ENCODE assay signal across 31 mouse cellular contexts in the genomic region with DNA sequence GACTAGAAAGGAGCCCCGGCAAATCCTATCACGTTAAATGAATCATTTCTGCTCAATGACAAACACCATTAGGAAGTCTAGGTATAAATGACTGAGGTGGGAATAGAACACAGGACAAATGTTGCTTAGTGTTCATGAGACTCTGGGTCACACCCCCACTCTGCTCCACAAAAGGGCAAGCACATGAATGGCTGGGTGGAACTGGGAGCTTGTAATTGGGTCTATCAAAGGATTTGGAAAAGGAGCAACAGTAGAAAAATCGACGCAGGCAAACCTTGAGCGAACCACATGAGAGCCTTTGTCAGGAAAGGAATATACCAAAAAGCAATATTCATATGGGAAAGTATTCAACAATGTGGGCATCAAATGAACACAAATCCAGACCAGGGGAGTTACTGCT. TPM values are rescaled to one million over a fixed set of nuclear protein-coding genes. Genes with fewer than 3 reads are reported as not detected.
"Had no signal": no experiment of that assay in that cellular context is flagged by ENCODE, and none has a peak within 500 bp of the region (broad histone marks: within the 10 kb centered on the region; RNA-seq: fewer than 3 reads in every experiment).

No protein-coding gene starts in this region.

- DNase-seq: left cerebral cortex, postnatal 4 days; liver; liver, embryonic 13.5 days; liver, postnatal 0 days; lung, adult 18-20 months; lung, adult 2 months; lung, embryonic 14.5 days; lung, postnatal 10 days; lung, postnatal 14 days; lung, postnatal 36 days; lung, postnatal 4 days; midbrain, embryonic 14.5 days had no signal

- H3K9ac ChIP-seq: limb, embryonic 12.5 days; limb, embryonic 13.5 days; limb, embryonic 15.5 days; liver, embryonic 12.5 days; liver, embryonic 13.5 days; liver, embryonic 14.5 days; liver, embryonic 15.5 days; liver, postnatal 0 days; lung, embryonic 14.5 days; lung, embryonic 15.5 days; midbrain, embryonic 12.5 days; midbrain, embryonic 13.5 days; midbrain, embryonic 15.5 days had no signal

- H3K9me3 ChIP-seq: limb, embryonic 10.5 days; limb, embryonic 12.5 days; limb, embryonic 13.5 days; limb, embryonic 15.5 days; liver, embryonic 12.5 days; liver, embryonic 13.5 days; liver, embryonic 15.5 days; lung, embryonic 15.5 days; megakaryocyte, embryonic 14.5 days; midbrain, embryonic 10.5 days; midbrain, embryonic 12.5 days; midbrain, embryonic 13.5 days; midbrain, embryonic 15.5 days had no signal

- H3K27me3 ChIP-seq: limb, embryonic 12.5 days; limb, embryonic 13.5 days; limb, embryonic 15.5 days; liver, embryonic 13.5 days; liver, embryonic 15.5 days; lung, embryonic 15.5 days; midbrain, embryonic 12.5 days; midbrain, embryonic 13.5 days; midbrain, embryonic 15.5 days had no signal

- H3K27ac ChIP-seq: limb, embryonic 10.5 days; limb, embryonic 12.5 days; limb, embryonic 13.5 days; limb, embryonic 15.5 days; liver, embryonic 12.5 days; liver, embryonic 13.5 days; liver, embryonic 14.5 days; liver, embryonic 15.5 days; lung, embryonic 15.5 days; macrophage; midbrain, embryonic 10.5 days; midbrain, embryonic 12.5 days; midbrain, embryonic 13.5 days; midbrain, embryonic 15.5 days had no signal

- H3K4me1 ChIP-seq: liver, embryonic 12.5 days; liver, embryonic 13.5 days; liver, embryonic 15.5 days; lung, embryonic 15.5 days; midbrain, embryonic 12.5 days; midbrain, embryonic 13.5 days; midbrain, embryonic 15.5 days had no signal

- H3K4me2 ChIP-seq: limb, embryonic 12.5 days; limb, embryonic 13.5 days; limb, embryonic 15.5 days; liver, embryonic 11.5 days; liver, embryonic 12.5 days; liver, embryonic 13.5 days; liver, embryonic 15.5 days; lung, embryonic 14.5 days; lung, embryonic 15.5 days; midbrain, embryonic 11.5 days; midbrain, embryonic 12.5 days; midbrain, embryonic 13.5 days; midbrain, embryonic 15.5 days had no signal

- ATAC-seq: liver, embryonic 12.5 days; liver, postnatal 0 days; lung, postnatal 0 days; midbrain, embryonic 13.5 days; midbrain, embryonic 15.5 days; midbrain, embryonic 16.5 days had no signal

- H3K36me3 ChIP-seq: limb, embryonic 10.5 days; limb, embryonic 12.5 days; limb, embryonic 13.5 days; limb, embryonic 15.5 days; liver, embryonic 12.5 days; liver, embryonic 13.5 days; liver, embryonic 15.5 days; lung, embryonic 15.5 days; midbrain, embryonic 10.5 days; midbrain, embryonic 12.5 days; midbrain, embryonic 13.5 days; midbrain, embryonic 15.5 days had no signal

- H3K4me3 ChIP-seq: limb, embryonic 10.5 days; limb, embryonic 12.5 days; limb, embryonic 13.5 days; limb, embryonic 15.5 days; liver, embryonic 12.5 days; liver, embryonic 13.5 days; liver, embryonic 15.5 days; lung, embryonic 15.5 days; megakaryocyte, embryonic 14.5 days; midbrain, embryonic 10.5 days; midbrain, embryonic 12.5 days; midbrain, embryonic 13.5 days; midbrain, embryonic 15.5 days; myocyte had no signal

RNA-seq across cellular contexts. Expression of a gene that starts 21.0 kb away (rescaled TPM):
- polyA plus RNA-seq: myocyte had no signal
